Mouse (Mus musculus): Measurements from ENCODE around the gene Prkce.

Prkce gene

DNA sequence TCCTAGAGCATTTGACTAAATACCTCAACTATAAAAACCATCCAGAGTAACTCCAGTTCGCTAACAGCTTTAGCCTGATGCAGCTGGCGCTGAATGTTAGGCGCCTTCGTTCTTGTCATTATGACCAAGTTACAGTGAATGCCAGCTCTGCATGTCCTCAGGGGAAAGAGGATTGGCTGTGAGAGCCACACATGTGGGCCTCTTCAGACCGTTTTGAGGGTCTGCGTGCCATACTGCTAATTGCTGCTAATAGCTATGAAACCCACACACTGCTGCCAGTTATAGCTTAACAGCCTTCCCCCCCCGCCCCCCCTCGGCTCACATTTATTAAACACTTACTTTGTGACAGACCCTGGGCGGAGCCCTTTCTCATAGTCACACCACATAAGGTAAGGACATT, 210.3 kb downstream of the Prkce start:
- no peak for DNase-seq

DNA sequence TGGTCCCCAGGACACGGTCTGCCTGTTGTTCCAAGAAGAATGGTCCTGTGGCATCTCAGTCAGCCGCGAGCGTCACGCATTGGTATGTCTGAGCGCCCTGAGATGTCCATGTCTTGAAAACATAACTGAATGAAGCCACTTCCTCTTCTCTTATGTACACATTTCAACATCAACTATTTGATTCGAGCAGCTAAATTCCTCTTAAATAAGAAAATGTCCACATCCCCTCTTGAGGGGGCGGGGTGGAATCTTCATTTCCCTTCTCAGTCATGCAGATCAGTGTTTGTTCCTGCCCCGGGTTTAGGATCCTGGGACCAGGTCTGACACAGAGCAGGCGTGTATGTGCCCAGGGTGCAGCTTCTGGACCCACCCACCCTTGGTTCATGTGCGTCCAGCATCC, 211.0 kb downstream of the Prkce start:
- peak; percentile 23 for DNase-seq

DNA sequence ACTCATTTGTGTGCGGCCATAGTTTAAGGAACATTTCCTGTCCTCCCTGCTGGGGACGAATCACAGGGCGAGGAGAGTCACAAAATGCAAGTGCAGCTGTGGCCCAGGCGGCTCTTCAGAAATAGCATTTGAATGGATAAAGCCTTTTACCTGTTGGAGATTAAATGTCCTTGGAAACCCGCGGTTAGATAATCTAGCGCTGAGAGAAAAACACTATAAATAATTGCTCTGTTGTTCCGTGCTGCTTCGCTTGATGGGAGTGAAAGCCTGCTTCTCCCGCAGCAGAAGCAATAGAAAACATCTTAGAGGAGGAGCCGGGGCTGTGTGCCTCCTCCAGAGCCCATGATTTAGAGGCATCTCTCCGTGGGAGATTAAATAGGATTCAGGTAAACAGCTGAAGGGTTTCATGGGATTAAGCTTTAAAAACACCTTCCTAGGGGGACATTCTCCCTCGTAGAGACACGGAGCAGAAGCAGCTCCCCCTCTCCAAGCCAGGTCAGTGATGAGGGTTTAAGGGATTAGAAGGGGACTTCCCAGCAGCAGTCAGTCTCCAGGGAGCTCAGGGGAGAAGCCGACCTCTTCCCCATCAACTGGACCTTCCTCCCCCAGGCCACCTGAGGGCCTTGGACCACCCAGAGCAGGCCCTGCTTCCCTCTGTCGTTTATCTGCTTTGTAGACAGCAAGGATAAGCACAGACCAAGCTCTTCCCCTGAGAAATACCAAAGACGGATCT, 212.0 kb downstream of the Prkce start:
- DNase-seq: no peak

DNA sequence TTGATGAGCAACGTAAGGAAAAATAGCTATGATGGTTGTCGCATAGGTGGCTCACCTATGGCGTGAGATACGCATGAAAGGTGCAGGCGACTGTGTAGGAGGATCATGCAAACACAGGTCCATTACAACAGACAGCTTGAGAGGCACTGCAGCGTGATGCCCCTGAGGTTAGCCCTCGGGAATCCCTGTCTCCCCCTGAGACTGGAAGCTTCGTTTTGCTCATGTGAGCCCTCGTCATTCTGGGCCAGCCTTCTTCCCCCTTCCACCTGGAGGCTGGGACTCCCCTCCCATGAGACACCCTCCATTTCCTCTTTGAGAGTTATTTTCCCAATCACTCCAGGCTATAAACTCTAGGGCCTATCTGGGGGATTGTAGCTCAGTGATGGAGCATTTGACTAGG, 213.9 kb downstream of the Prkce start:
- no peak for DNase-seq

DNA sequence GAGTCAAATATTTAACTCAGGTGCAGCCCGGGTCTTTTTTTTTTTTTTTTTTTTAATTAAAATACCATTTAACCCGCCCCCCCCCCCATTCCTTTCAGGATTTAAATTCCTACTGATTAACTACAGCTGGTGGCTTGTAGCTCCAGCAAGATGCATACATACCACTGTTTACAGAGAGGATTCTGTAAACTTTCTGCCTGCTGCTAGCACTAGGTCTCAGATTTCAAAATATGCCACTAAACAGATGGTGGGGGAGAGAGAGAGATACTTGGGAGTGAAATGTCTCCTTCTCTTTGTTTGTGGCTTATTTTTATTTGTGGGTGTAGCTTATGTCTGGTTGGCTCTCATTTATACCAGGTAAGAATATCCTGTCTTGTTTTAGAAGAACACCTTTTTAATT, 215.3 kb downstream of the Prkce start:
- no peak for DNase-seq

DNA sequence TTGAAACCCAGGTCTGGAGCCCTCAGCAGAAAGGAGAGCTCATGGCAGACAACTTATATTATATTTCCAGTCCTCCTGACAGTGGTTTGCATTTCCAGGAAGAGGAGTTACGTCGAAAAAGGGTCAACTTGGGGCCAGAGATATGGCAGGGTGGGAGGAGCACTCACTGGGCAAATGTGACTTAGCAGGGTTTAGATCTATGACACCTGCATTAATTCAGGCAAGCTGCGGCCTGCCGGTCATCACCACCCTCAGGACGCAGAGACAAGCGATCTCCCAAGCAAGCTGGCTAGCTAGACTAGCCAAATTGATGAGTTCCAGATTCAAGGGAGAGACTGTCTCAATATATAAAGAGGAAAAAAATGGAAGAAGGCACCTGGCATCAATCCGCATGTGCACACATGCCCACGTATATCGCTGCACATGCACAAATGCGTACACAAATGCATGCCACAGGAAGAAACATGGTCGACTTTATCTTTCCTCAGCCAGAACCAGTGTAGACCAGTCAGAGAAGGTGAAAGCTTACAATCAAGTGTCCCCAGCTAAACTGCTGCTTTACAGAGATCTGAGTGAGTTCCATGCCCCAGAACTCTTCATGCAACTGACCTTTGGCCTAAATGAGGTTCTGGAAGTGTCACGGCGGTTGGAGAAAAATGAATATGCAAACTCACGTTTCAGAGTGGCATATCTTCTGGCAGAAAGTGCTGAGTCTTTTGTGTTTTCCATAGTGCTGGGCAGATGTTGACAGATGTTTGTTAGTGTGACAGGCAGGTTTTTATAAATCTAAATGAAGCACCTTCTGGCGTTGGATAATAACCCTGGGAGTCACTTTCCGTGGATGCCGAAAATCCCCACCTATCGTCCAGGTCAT, 216.4 kb downstream of the Prkce start:
- DNase-seq: no peak

DNA sequence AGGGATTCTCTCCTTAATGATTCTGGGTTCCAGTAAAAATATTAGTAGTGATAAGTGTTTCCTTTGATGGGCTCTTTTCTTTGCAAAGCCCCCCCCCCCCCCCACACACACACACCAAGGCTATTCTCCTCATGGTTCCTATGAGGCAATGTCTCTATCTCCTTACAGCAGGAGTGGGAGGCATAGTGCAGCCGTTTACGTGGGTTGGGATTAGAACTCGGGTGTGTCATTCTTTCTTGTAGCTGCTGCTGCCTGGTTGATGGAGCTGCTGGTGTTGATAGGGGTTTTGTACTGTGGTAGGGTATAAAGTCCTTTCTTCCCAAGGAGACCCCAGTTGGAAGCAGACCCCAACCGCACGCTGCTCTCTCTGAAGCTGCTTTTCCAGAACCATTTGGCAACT, 224.9 kb downstream of the Prkce start:
- no peak for DNase-seq

DNA sequence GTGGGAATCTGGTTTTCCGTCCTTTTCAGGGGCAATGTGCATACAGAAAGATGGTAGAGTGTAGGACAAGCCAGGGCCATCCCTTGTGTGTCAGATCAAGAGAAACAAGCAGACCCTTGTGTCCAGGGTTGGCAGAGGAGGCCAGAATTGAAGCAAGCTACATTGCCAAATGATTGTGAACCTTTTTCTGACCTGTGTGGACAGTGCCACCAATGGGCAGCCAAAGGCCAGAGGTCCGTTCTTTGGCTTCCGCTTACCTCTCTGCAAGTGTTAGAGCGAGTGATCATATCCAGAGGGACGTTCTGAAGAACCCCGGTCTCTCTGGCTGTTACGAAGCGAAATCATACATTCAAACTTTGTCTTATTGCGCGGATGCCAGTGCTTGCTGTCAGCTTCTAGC, 225.6 kb downstream of the Prkce start:
- DNase-seq: no peak

DNA sequence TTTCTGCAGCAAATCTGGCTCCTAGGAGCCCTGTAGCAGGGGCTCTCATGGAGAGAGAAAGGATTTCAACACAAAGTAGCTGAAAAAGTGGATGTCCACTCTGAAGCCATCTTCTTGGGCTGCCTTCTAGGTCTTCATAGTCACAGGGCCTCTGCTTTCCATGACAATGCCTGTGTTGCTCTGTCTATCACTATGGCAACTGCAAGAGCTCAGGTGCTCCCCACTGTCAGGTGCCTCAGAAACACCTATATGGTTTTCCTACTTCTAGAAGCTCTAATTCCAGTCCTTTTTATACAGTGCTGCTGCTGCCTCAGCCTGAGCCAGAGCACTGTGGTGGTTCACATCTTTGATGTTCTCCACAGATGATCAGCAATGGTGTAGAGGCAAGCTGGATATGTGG, 229.5 kb downstream of the Prkce start:
- DNase-seq: no peak

DNA sequence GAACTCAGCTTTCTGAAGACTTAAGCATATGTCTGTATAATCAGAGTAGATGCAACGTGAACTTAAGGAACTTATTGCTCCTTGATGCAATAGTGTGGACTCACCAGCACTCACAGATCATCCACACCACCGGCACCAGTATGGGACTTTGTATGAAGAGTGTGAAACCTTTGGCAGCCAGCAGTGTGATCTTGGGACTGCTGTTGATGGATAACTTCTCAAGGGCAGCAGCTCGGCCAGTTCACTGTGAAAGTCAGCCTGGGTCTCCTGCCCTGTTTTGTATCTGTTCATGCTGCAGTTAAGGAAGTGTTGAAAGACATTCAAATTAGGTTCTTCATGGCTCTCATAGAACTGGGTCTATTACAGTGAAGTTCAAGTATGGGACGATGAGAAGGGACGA, 230.1 kb downstream of the Prkce start:
- DNase-seq: no peak

DNA sequence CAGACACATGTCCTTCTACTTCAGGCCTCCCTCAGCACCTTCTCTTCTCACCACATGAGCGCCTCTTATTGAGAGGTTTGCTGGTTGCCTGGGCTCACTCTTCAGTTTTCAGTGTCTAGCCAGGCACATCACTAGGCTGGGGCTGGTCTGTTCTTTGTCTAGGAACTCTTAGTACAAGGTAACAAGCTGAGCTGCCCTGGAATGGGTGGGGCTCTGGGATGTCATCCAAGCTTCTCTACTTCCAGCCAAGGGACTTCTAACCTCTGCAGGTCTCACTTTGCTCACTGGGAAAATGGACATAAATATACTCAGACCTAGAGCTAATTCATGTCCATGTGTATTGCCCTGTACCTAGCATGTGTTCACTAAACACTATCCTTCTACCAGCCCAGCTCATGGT, 230.6 kb downstream of the Prkce start:
- DNase-seq: no peak

DNA sequence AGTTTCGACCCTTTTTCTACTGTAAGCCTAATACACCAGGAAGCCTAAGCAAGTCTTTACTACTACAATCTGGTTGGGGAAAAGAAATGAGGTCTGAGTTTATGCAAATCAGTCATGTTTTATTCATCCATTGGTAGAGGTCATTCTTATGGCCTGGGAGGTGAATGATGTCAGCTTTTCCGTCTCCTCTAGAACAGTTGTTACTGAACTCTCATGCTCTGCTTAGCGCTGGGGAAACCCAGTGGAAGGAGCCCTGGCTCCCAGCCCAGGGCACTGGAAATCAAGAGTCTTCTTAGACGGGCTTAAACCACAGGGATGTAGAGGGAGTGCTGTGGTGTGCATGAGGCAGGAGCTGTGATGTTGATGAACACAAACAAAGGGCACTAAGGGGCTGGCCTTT, 232.4 kb downstream of the Prkce start:
- peak; percentile 57 for DNase-seq

DNA sequence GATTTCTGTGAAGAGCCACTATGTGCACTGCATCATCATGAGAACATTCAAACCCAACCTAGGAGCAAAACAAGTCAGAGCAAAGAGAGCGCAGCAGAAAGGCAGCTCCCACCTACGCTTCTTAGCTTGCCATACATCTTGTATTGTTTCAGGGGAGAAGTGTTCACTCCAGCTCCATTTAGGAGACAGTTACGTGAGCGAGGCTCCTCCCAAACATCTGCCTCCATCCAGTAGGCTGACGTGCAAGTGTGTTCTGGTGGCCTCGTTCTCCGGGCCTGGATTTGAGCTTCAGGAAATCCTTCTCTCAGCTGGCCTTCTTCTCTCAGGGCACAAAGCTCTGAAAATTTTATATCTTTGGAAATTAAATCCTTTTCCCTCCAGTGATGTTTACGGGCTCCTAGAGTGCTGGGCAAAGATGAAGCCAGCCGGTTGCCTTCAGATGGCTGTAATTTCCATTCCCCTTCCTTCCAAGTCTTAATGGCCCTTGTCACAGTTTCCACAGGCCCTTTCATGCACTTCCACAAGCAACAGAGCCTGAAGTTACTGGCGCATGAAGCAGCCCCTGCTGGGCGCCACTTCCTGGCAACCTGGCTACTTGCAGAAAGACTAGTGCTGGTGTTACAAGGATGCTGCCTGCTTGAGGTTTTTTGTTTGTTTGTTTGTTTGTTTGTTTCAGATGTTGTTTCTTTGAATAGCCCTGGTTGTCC, 237.4 kb downstream of the Prkce start:
- no peak for DNase-seq

DNA sequence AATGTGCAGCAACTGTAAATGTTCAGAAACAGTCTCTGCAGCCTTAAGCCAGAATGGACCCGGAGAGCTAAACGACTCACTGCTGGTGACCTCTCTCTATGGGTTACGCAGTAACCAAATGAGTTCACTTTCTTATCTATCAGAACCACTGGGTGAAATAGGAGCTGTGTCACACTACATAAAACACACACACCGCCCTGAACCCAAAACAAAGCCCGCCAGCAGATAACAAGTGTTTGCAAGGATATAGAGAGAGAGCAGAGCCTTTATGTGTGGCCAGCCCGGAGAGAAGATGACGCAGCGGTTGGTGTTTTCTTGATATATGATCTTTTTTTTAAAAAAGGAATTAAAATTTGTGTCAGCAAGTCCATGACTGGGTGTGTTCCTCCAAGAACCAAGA, 238.1 kb downstream of the Prkce start:
- no peak for DNase-seq

DNA sequence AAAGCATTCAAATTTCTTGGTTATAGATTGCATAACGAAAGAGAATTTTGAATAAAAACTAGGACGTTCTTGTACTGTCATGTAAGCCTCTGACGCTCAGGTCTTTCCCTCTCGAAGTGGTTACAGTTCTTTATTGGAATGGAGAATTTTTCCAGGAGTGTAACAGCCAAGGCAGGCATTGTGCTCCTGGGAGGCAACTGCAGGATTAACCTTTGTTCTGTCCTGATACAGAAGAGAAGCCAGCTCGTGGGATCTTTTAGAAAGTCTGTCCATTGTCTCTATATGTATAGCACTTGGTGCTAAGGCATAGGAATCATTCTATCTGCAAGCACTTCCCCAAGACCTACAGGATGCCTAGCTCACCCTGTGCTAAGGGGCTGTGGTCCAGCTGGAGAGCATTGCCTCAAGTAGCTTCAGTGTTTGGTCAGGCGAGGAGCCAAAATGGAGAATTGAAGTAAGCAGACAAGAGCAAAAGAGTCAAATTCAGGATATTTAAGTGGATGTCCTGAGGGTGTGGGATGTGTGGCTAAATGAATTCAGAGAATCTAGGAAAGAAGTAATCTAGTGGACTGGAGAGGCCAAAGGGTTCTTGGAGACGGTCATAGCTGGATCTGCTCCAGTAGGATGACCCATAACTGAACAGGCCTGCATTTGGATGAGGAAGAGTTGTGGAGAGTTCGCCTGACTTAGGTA, 240.5 kb downstream of the Prkce start:
- DNase-seq: peak; percentile 41

DNA sequence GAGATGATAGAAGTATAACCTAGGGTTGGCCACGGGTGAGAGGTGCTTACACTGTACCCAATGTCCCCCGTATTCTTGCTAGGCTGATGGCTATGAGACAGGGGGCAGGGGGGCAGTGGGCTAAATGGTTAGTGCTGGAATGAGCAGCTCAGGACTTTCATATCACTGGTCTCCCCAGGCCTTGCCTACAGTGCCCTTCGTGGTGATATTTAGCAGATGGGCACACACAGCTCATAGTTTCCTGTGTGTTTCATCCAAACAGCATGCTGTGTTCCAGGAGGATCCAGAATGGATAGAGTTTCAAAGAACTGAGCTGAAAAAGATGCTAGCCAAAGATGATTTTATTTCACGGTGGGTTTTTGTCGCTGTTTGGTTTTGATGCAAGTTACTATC, 241.0 kb downstream of the Prkce start:
- no peak for DNase-seq

DNA sequence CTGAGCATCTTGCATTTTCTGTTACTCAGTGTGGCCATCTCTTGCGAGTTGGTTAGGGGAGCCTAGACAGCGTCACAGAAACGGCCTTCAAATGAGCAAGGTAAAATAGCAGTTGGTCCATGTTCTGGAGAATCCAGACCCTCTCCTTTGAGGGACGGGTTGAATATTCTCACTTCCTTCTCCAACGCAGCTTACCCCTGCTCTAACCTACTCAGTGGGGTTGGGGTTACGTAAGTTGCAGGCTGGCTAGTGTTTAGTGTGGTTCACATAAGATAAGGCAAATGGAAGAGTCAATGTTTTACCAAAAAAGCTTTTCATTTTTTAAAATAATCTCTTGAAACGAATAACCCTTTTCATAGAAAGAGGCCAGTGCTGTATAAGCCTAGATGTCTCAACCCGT, 241.9 kb downstream of the Prkce start:
- no peak for DNase-seq

DNA sequence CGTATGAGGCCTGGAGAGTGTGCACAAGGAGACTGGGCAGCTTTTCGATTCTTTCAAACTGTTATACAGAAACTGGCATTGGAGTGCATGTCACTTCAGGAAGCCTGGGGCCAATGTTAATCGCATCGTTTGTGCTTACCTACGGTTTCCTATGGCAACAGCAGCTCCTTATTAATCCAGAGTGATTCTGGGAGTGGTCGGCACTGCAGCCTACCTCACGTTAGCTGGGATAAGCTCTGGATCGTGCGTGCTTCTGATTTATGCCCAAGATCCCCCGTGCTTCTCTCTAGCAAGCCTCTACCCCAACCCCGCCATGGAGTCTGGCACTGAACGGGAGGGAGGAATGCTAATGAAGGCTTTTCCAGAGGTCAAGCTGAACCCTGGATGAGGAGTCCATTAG, 242.9 kb downstream of the Prkce start:
- no peak for DNase-seq

DNA sequence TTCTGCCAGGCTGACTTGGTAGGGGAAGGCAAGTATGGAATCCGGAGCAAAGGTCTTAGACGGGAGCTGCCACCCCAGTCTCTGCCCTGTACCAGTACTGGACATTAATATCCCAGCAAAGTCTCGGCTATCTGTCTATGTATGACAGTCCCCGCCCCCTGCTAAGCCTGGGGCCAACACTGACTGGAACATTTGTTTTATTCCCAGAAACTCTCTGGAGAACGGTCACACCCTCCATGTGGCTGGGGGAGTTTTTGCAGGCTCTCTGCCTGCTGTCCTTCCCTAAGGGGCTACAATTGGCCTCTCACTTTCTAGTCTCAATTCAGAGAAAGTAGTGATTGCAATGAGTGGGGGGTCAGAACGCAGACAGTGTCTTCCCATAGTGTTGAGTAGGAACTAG, 244.6 kb downstream of the Prkce start:
- DNase-seq: no peak

DNA sequence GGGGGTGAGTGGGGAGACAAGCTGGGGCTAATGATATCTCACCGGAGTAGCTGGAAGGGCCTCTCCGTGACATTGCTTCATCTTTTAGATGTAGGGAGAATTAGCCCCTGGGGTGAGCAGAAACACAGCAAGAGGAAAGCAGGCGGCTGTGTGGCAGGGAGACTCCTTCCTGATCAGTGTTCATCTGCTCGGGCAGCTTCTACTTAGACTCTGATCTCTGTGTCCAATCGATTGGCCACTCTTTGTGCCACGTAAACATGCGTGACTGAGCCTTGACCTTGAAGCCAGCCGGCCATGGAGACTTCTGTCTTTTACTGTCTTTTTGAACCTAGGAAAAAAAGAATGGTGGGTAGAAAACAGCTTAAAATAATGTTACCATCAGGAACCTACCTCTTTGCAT, 247.0 kb downstream of the Prkce start:
- DNase-seq: no peak

DNA sequence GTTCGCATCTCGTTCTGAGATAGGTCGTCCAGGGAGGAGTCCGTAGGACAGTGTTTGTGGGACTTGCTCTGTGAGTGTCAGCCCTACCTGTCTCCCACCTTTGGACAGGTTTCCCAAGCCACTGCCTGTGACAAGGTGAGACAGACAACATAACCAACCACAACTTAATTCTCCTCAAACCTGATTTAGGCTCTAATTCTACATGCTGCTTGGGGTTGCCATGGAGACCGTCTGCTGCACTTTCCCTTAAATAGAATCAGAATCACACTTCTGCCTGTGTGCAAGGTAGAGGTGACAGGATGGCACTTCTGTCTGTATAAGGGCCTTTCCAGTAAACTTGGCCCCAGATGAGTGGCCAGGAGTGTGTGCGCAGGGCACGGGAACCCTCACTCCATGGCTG, 248.4 kb downstream of the Prkce start:
- DNase-seq: no peak

DNA sequence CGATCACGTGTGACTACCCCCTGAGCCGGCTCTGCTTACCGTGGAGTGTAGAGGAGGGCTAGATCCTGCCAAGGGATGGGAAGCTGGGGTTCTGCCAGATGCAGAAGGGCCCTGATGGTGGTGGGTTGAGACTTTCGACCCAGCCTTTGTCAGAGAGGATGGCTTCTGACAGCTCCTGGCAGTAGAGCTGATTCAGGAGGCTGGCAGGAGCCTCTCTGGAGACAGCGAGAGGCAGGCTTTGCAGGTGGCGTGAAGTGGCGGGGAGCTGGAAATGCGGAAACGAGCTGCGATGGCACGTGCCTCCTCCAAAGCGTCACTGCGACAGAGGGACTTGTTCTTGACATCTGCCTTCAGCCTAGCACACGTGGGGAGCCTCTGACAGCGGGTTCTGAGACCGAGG, 250.7 kb downstream of the Prkce start:
- no peak for DNase-seq

DNA sequence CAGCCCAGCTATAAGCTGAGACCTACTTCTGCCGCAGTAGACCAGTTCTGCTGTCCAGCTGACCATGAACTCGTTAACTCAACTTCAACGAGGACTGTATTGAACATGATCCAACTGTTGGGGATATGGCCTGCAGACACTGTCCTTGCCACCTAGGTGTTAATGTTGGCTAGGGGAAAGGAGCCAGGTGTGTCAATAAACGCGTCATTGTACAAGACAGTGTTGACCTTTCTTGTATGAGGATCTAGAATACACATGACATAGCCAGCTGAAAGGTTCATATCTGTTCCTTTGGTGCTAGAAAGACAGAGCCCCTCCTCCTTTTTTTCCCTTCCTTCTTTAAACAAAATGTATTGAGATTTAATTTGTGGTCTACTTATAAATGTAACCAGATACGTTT, 251.6 kb downstream of the Prkce start:
- no peak for DNase-seq
